Mouse (Mus musculus) thymus, adult 2 months (tissue): ENCODE measurements at regions not wholly inside any gene's neighbourhood (a gene's known extent, or its start where the extent isn't known, plus 50 kb on each side); places are given as distances from the start of the nearest gene placed in this dataset.

Experiments used
- CTCF ChIP-seq: fragments of 200-500 bp; IDR thresholded peaks from 2 replicates; pipeline ENCODE4 v1.5.1; 2012; ENCODE audit warnings: mild to moderate bottlenecking, control low read depth, low read length, moderate library complexity, borderline replicate concordance; ENCODE audit not compliant: control insufficient read depth, poor library complexity, insufficient read depth; ENCODE audit errors: extremely low read depth
- POLR2A ChIP-seq: fragments of 200-500 bp; IDR thresholded peaks from 2 replicates; pipeline ENCODE4 v1.6.1; 2012; ENCODE audit warnings: mild to moderate bottlenecking, low read length, control low read depth, moderate library complexity; ENCODE audit not compliant: control insufficient read depth, poor library complexity, insufficient read depth; ENCODE audit errors: extremely low read depth

DNA sequence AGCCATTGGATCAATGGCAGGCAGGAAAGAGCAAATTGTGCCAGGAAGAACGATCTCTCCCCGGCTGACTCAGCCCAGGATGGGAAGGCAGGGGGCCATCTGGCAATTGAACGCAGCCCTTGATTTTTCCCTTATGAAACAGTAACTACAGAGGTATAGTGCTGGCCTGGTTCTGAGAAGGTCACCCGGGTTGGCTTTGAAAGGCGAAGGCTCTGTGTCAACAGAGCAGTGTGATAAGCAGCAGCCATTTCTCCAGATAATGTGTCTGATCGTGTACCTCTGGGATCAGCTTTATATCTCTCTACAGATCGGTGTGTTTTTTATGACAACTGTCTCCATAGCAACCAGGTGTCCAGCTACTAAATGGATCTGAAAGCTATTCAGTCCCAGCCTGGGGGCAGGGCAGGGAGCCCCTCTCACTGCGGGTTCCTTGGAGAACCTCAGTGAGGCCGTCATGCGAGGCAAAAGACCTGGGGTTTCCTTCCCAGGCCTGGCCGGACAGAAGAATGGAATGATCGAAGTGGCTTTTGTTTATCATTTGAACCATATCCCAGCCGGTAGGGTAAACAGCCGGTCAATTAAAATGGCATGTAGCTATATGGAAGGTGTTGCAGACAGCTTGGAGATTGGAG, 67.8 kb upstream of the Irf2bp2 start:
- no peak for TF ChIP-seq CTCF
- no peak for TF ChIP-seq POLR2A
